Mouse (Mus musculus) spleen, adult 2 months (tissue): ENCODE data around the gene Ppp1r8. TPM values are rescaled to one million over a fixed set of nuclear protein-coding genes. Genes with fewer than 3 reads are reported as not detected.
A peak's percentile ranks its signal among the peaks of the same experiment; 100 is the strongest.

Experiments used
- DNase-seq, 2 experiments: peaks; one replicate each; pipeline versions ENCODE4 v3.0.0 to v3.0.0-alpha.2; 2012 to 2021; ENCODE audit warnings: low spot score in 2 of 2, low read depth in 1 of 2
- H3K27ac ChIP-seq: fragments of 200-500 bp; 2 replicates; pipeline ENCODE4 v1.5.1; 2012; ENCODE audit warnings: low read length, inconsistent platforms; ENCODE audit not compliant: insufficient read depth
- H3K27me3 ChIP-seq: fragments of 200-500 bp; 2 replicates; pipeline ENCODE4 v1.6.1; 2012; ENCODE audit warnings: mild to moderate bottlenecking, moderate library complexity, low read length, inconsistent platforms; ENCODE audit not compliant: control insufficient read depth, insufficient read depth
- H3K36me3 ChIP-seq: fragments of 200-500 bp; 2 replicates; pipeline ENCODE4 v1.6.1; 2012; ENCODE audit warnings: mild to moderate bottlenecking, low read length, inconsistent platforms; ENCODE audit not compliant: control insufficient read depth, insufficient read depth
- H3K4me1 ChIP-seq: fragments of 200-500 bp; 2 replicates; pipeline ENCODE4 v1.6.1; 2011; ENCODE audit warnings: inconsistent platforms; ENCODE audit not compliant: control insufficient read depth, insufficient read depth, insufficient read length
- H3K4me3 ChIP-seq: fragments of 200-500 bp; 2 replicates; pipeline ENCODE4 v1.5.1; 2011; ENCODE audit warnings: mild to moderate bottlenecking, inconsistent platforms; ENCODE audit not compliant: insufficient read depth, insufficient read length; ENCODE audit errors: extremely low read depth
- CTCF ChIP-seq: fragments of 200-500 bp; IDR thresholded peaks from 2 replicates; pipeline ENCODE4 v1.5.1; 2011; ENCODE audit warnings: mild to moderate bottlenecking, inconsistent platforms; ENCODE audit not compliant: insufficient read depth, insufficient read length, insufficient replicate concordance; ENCODE audit errors: extremely low read depth
- POLR2A ChIP-seq: fragments of 200-500 bp; IDR thresholded peaks from 2 replicates; pipeline ENCODE4 v1.6.1; 2011; ENCODE audit warnings: low read depth, low read length, inconsistent platforms
- WGBS: fragments of 180-500 bp; shearing (Covaris S2); methylation state at CpG from one replicate; pipeline ENCODE4 v1.1.7; 2018; 5-methylcytosine and 5-hydroxymethylcytosine counted together
- polyA plus RNA-seq: library from polyadenylated mRNA; depleted of rRNA; stranded (reverse); fragments of >200 nt; gene quantifications from 2 replicates; pipeline ENCODE4 v1.2.3, GENCODE M21; 2012

Gene Ppp1r8
- polyA plus RNA-seq, 1 experiment: 21.3 TPM

DNA sequence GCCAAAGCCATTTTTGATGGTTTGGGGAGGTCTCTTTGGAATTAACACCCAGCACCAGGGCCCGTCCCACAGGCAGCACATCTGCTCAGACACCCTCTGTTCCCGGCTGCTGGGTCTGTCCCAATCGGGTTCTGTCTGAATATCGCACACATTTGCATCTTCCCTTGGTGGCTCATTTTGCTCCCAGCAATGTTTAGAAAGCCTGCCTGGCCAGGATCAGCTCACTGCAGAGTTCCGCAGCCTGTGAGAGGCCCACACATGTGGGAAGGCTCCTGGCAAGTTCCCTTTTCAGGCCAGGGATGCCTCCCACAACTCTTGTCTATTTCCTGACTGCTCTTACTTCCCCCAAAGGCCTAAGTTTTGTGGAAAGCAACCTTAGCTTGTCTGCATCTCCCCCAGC lies 33.3 kb downstream of the Ppp1r8 start:
- WGBS: 65% methylated on average over 5 of the region's 5 CpGs
- no peak for DNase-seq

DNA sequence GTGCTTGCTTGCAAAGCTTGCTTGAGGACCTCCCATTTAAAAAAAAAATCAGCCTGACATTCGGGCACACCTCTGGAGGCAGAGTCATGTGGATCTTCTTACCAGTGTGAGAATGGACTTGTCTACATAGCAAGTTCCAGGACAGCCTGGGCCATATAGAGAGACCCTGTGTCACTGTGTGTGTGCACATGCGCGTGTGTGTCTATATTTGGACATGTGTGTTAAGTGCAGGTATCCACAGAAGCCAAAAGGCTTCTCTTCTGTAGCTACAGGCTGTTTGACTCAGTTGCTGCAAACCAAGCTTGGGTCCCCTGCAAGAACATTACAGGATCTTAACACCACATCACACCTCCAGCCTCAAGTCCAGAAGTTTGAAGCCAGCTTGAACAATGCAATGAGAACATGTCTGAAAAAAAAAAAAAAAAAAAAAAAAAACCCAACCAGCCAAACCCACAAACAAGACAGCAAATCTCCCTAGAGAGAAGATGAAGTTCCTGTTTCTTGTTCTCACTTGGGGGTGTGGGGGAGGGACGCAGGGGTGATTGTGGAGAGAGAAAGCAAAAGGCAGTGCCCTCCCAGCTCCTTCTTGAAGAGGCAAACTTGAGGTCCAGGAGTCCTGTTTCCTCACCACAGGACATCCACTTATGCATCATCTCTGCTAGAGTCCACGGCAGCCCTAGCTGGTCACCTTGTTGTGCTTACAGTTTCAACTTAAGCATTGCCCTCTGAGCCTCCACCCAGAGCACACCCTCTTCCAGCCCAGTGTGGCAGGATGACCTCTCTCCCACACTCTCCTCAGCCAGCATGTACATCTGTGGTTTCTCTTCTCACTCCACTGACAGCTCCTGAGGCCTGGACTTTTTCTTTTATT lies 35.0 kb downstream of the Ppp1r8 start:
- 15% methylated on average over 5 of the region's 5 CpGs for WGBS
- H3K36me3 ChIP-seq: no peaks in the 10 kb centered on the region
- TF ChIP-seq CTCF (no peak), POLR2A (no peak)
- H3K27me3 ChIP-seq: no peaks in the 10 kb centered on the region
- H3K4me1 ChIP-seq: peaks cover 24% of the 10 kb centered on the region
- H3K4me3 ChIP-seq: no peak overlapping the region
- DNase-seq: peak; percentile 76 to 78
- H3K27ac ChIP-seq: peak overlapping the region; percentile 90

More for the DNA sequence above, 33.3 kb downstream of the Ppp1r8 start:
- no peaks in the 10 kb centered on the region for H3K36me3 ChIP-seq
- H3K27me3 ChIP-seq: no peaks in the 10 kb centered on the region
- no peak overlapping the region for H3K4me3 ChIP-seq
- peaks cover 24% of the 10 kb centered on the region for H3K4me1 ChIP-seq
- peak overlapping the region; percentile 2; the same call in 1 of the 2 replicates for H3K27ac ChIP-seq
- TF ChIP-seq POLR2A: no peak

DNA sequence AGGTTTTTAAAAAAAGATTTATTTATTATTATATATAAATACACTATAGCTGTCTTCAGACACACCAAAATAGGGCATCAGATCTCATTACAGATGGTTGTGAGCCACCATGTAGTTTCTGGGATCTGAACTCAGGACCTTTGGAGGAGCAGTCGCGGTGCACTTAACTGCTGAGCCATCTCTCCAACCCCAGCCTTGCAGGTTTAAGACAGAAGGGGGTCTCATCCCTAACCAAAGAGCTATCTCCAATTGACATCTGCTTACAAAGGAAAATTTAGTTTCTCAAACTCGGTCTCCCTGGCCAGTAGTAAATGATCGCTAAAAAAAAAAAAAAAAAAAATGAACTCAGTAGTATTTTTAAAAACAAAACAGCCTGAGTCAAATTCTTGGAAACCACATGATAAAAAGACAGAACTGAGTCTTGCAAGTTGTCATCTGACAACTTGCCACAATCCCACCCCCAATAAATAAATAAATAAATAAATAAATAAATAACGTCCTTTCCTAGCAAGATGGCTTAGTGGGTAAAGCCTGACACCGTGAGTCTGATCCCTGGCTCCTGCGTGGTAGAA lies 36.3 kb downstream of the Ppp1r8 start:
- Histone ChIP-seq H3K27me3 (no peaks in the 10 kb centered on the region), H3K4me1 (peaks cover 36% of the 10 kb centered on the region), H3K4me3 (no peak overlapping the region), H3K36me3 (no peaks in the 10 kb centered on the region), H3K27ac (peak overlapping the region; percentile 37; the same call in 1 of the 2 replicates)
- WGBS: 71% methylated on average over 7 of the region's 7 CpGs
- TF ChIP-seq POLR2A (no peak), CTCF (no peak)
- no peak for DNase-seq

DNA sequence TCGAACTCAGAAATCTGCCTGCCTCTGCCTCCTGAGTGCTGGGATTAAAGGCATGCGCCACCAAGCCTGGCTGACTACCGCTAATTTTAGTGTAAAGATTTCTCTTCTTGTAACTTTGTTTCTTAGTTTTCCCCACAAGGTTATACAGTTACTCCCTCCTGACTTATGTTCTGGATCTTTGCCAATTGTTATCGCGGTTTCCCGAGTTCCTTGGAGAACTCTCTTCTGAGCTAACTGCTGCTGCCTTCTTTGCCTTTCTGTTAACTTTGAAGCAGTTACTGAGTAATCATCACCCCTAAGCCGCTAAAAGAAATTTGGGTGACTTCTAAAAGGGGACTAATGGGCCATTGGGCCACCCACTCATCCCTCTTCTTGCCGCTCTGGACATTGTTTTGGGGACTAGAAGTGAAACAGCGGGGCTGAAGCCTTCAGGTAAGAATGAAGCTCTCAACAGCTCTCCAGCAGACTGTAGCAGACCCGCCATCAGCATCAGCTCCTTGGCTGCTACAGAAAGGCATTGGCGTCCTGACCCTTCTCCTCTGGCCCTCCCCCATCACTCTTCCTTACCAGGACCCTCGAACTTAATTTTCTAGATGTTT lies 37.3 kb downstream of the Ppp1r8 start:
- no peaks in the 10 kb centered on the region for H3K27me3 ChIP-seq
- H3K4me1 ChIP-seq: peaks cover 39% of the 10 kb centered on the region
- no peak for TF ChIP-seq CTCF
- no peak for TF ChIP-seq POLR2A
- 77% methylated on average over 12 of the region's 12 CpGs for WGBS
- H3K4me3 ChIP-seq: no peak overlapping the region
- DNase-seq: no peak
- no peaks in the 10 kb centered on the region for H3K36me3 ChIP-seq
- H3K27ac ChIP-seq: peak overlapping the region; percentile 90

DNA sequence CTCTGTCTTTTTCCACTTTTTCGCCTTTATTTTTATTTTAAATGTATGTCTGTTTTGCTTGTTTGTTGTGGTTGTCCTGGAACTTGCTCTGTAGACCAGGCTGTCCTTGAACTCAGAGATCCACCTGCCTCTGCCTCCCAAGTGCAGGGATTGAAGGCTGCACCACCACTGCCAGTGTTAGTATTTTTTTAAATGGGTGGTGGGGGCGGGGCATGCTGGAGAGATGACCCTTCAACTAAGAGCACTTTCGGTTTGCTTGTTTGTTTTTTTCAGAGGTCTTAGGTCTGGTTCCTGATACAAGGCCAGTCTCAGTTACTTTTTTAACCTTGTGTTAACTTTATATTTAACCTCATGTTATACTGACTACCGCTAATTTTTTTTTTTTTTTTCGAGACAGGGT lies 37.8 kb downstream of the Ppp1r8 start:
- DNase-seq: no peak
- peaks cover 39% of the 10 kb centered on the region for H3K4me1 ChIP-seq
- peak overlapping the region; percentile 90 for H3K27ac ChIP-seq
- H3K36me3 ChIP-seq: no peaks in the 10 kb centered on the region
- TF ChIP-seq CTCF (no peak), POLR2A (no peak)
- H3K4me3 ChIP-seq: no peak overlapping the region
- WGBS: 51% methylated on average over 5 of the region's 5 CpGs
- no peaks in the 10 kb centered on the region for H3K27me3 ChIP-seq

DNA sequence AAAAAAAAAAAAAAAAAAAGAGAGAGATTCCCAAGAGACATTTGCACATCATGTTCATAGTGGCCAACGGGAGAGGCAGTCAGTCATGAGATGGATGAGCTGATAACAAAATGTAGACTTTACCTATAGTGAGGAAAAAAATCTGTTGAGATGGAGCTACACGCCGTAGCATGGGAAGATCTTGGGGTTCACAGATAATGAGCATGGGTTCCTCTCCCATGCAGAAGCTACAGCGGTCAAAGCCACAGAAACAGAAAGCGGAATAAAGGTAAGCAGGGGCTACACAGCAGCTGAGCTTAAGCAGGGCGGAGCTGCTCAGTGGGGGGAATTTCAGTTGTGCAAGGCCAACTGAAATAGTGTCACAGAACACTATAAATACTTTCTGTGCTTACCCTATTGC lies 38.6 kb downstream of the Ppp1r8 start:
- DNase-seq: peak; percentile 47 to 66
- Histone ChIP-seq H3K4me3 (no peak overlapping the region), H3K36me3 (no peaks in the 10 kb centered on the region), H3K27ac (peak overlapping the region; percentile 90; the same call in 1 of the 2 replicates), H3K27me3 (no peaks in the 10 kb centered on the region), H3K4me1 (peaks cover 39% of the 10 kb centered on the region)
- WGBS: 14% methylated on average over 6 of the region's 6 CpGs
- no peak for TF ChIP-seq CTCF
- TF ChIP-seq POLR2A: no peak; the same call in 1 of the 2 replicates

DNA sequence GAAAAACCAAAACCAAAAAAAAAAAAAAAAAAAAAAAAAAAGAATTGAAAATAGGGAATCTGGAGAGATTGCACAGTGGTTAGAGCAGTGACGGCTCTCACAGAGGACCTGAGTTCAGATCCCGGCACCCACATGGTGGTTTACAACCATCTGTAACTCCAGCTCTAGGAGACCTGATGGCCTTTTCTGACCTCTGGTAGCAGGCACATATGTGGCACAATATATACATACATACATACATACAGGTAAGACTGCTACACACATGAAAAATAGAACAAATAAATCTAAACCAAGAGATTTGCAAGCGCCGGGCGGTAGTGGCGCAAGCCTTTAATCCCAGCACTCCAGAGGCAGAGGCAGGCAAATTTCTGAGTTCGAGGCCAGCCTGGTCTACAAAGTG lies 39.1 kb downstream of the Ppp1r8 start:
- Histone ChIP-seq H3K4me1 (peaks cover 37% of the 10 kb centered on the region), H3K4me3 (no peak overlapping the region), H3K27me3 (no peaks in the 10 kb centered on the region), H3K27ac (peak overlapping the region; percentile 79), H3K36me3 (no peaks in the 10 kb centered on the region)
- no peak for TF ChIP-seq POLR2A
- no peak for TF ChIP-seq CTCF
- DNase-seq: no peak
- WGBS: 84% methylated on average over 7 of the region's 7 CpGs
